Mouse (Mus musculus): Measurements from ENCODE around the gene Fbxo34.
"Not testable (repeated sequence)": the region's sequence is repeated elsewhere in the genome, so short reads cannot be mapped to it uniquely, and the experiment has no call there.

Gene Fbxo34

GRCm38 (mm10) chr14:47450121-47450520 lies at the start of gene Fbxo34:
Gene Fbxo34 (plus strand): TSS chr14:47450421.
- not testable (repeated sequence) for DNase-seq

DNA sequence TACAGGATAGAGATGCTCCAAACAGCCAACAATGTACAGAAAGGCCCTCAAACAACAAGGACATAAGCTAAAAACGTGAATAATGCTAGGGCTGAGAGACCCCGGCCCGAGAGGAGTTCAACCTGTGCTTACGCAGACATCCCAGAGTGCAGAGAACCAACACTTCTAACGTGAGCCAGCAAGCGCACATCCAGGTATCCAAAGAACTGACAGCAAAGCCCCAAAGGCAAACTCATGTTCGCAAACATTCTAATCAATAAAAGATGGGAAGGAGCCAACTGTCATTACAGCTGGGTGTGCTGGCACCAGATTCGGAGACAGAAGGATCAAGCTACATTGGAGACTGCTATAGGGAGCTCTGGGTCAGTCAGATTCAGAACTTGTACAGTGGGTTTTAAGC lies 47.5 kb upstream of the Fbxo34 start:
- DNase-seq: no peak

DNA sequence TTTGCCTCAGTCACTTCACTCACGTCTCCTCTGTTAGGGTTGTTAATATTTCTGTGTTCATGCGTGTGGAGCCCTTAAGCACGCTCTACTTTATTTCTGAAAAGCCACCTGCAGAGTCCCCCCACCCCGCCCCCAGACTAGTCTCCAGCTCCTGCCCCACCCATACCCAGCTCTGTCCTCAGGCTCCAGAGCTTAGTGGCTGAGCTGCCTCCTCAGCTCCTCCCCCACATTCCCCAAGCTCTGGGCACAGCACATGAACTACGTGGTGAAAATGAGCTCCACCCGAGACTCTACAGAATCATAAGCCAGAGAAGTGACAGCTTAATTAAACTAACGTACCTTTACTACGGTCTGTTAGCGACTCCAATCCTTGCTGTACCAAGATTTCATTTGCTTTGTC lies 44.2 kb upstream of the Fbxo34 start:
- peak; percentile 21 for DNase-seq

DNA sequence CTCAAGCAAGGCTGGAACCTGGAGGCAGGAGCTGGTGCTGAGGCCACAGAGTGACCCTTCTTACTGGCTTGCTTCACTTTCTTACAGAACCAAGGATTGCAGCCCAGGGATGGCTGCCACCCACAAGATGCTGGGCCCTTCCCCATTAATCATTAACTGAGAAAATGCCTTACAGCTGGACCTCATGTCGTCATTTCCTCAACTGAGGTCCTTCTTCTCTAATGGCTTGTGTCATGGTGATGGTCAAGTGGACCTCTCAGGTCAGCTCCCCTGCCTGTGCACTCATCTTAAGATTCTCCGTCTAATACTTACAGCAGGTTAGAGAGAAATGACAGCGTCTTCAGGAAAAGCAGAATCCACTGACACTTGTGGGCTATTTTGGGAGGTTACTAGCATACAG lies 32.9 kb upstream of the Fbxo34 start:
- DNase-seq: no peak

- DNase-seq: peak; percentile 96
These were observed 32.2 kb upstream of the Fbxo34 start, which contains the start of gene Dlgap5 for GRCm38 (mm10) chr14:47417775-47418665. Gene Dlgap5 (minus strand): TSS chr14:47418407.

GRCm38 (mm10) chr14:47418666-47418991 lies 31.6 kb upstream of the Fbxo34 start:
- no peak for DNase-seq

GRCm38 (mm10) chr14:47419034-47419625 lies 31.1 kb upstream of the Fbxo34 start:
- no peak for DNase-seq

- DNase-seq: no peak
These were observed 30.4 kb upstream of the Fbxo34 start for GRCm38 (mm10) chr14:47419723-47420276.

- no peak for DNase-seq
These were observed 28.6 kb upstream of the Fbxo34 start for GRCm38 (mm10) chr14:47421606-47422005.

DNA sequence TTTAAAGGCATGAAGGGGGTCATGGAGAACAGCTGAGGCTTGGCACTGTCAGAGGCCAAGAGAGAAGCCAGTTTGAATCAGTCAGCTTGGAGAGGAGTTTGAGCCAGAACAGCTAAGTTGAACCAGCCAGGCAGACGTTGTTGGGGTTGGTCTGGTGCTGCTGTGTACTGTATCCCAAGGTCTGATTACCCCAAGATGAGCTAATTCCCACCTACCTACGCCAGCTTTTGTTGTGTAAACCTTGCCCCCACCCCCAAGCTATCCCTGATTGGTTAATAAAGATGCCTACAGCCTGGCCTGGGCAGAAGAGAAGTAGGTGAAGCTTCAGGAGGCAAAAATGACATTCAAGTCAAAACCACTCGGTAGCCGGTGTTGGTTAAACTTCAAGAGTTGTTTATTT lies 27.8 kb upstream of the Fbxo34 start:
- DNase-seq: no peak

DNA sequence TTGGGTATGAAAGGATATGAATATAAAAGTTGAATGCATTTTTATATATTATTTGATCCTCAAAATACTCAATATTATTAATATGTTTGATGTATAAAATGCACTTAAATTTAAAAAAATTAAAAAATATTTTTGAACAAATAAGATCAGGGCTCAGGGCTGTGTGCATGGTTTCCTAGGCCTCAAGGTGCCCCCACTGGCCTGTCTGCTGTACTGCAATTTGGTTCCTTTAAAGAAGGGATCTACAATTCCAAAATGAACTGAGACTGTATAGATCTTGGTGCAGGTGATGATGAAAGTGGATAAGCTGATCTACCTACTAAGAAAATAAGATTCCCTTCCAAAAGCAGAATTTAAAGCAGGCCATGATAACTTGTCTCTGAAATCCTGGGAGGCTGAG lies 17.2 kb upstream of the Fbxo34 start:
- peak; percentile 16 for DNase-seq

- DNase-seq: no peak
These were observed 11.3 kb upstream of the Fbxo34 start for GRCm38 (mm10) chr14:47438947-47439346.

DNA sequence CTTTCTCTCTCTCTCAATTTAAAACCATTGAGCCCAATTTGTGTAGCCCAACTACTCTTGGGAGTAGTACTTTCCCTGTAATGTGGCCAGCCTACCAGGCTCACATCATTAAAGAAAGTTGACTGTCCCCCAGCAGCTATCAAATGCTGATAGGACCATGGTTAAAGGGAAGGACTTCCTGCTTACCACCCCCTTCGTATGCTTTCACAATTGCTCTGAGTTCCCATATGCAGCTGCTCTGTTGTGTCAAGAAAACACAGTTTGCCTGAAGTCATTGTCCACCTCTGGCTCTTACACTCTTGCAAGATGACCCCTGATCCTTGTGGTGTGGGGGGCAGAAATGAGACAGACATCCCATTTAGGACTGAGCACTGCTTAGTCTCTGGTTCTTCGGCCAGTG lies 5.3 kb upstream of the Fbxo34 start:
- no peak for DNase-seq

- DNase-seq: no peak
These were observed 4.7 kb upstream of the Fbxo34 start for GRCm38 (mm10) chr14:47445331-47446095.

DNA sequence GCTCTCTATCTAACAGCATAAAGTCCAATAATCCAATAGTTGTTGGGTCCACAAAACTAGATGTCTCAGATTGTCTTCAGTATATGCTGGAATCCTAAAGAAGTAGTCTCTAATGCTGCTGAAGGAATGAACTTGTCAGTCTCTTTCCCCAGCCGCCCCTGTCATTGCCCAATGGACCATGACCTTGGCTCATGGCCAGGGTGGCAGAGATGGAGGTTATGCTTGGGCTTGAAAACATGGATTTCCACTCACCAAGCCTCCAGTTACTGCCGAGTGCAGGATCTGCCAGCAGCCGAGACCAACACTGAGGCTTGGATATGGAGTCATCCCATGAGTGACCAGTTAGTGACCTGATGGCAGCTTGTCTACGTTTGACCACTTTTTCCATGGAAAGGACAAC lies 9.3 kb downstream of the Fbxo34 start:
- no peak for DNase-seq

- no peak for DNase-seq
These were observed 11.8 kb downstream of the Fbxo34 start for GRCm38 (mm10) chr14:47461997-47462396.

DNA sequence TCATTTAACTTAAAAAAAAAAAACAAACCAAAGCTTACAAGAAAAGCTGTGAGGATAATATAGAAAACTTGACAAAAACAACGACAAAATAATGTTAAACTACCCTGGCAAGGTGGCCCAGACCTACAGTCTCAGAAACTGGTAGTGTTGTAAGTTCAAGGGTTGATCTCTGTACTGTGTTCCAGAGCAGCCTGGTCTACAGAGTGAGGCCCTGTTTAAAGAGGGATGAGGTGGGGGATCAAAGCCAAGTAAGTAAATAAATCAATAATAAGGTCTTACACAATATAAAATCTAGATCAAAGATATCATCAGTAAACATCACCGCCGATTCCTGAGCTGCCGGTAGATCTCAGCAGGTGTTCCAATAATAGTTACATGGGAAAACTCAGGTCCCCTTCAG lies 12.2 kb downstream of the Fbxo34 start:
- no peak for DNase-seq

DNA sequence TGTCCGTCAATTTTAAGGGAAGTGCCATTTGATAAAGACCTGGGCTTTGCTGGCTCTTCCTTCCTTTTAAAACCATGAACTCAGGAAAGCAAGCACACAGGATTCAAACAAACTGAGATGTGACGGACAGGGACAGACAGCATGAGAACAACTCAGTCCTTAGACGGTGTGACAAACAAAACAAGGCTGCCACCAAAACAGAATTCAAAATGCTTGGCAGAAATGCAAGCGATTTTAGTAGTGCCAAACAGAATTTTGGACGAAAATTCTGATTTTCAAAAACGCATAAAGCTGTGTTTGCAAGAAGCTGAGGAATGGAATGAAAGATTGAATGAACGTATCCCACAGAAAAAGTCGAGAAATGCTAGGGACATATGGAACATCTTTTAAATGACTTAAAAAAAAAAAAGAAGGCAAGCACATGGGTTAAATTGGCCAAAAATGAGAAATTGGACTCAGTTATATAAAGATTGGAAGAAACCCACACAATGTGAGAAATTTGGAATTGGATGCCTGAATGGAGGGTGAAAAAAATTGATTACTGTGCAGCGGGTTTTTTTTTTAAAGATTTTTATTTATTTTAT lies 12.7 kb downstream of the Fbxo34 start:
- DNase-seq: no peak

DNA sequence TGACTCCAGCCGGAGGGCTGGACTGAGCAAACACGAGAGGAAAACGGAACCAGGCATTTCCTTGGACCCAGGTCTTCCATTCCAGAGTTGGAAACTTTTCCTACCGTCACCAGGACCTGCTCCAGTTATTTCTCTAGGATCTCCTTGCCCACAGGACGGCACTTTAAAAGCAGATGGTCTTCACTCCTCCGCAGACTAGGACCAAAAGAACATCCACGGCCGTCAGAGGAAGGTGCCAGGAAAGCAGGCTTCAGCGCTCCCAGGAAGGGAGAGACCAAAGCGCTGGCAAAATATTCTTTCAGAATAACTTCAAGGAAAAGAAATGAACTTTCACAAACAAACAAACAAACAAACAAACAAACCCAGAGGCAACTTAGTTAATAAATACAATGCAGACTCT lies 14.2 kb downstream of the Fbxo34 start:
- DNase-seq: no peak

- peak; percentile 21 for DNase-seq
These were observed 15.4 kb downstream of the Fbxo34 start for GRCm38 (mm10) chr14:47465468-47466175.

GRCm38 (mm10) chr14:47472359-47472742 lies 22.1 kb downstream of the Fbxo34 start:
- peak; percentile 96 for DNase-seq
